Mouse (Mus musculus) lung, adult 2 months (tissue): ENCODE results near the gene Fyco1.

ENCODE experiments used
- CTCF ChIP-seq: fragments of 200-500 bp; IDR thresholded peaks from 2 replicates; pipeline ENCODE4 v1.5.1; 2011; ENCODE audit warnings: mild to moderate bottlenecking, low read length, control low read depth; ENCODE audit not compliant: insufficient read depth
- POLR2A ChIP-seq: fragments of 200-500 bp; IDR thresholded peaks from 2 replicates; pipeline ENCODE4 v1.6.1; 2011; ENCODE audit warnings: low read depth, mild to moderate bottlenecking, control low read depth, low read length, borderline replicate concordance; ENCODE audit errors: extremely low read depth

DNA sequence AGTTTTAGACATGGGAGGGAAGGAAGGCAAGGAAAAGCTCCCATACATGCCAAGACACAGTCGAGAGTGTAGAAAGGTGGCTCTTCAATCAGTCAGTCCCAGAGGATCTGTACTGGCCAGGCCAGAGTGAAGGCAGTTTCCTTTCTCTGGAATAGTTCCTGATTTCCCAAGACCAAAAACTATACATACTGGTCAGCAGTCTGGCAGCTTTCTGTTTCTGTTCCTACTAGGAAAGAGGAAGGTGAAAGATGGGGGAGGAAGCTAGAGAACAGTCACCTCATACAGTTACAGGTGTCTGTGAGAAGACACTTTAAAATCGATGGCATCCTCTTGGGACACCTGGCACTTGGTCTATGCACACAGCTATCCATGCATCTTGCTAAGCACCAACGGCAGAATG lies 36.3 kb downstream of the Fyco1 start:
- no peak for TF ChIP-seq CTCF
- TF ChIP-seq POLR2A: no peak
